Mouse (Mus musculus): Measurements from ENCODE around the gene Crip3. TPM values are rescaled to one million over a fixed set of nuclear protein-coding genes. Genes with fewer than 3 reads are reported as not detected.

Gene Crip3
- polyA plus RNA-seq, 1 experiment from 2014 or later = not detected

DNA sequence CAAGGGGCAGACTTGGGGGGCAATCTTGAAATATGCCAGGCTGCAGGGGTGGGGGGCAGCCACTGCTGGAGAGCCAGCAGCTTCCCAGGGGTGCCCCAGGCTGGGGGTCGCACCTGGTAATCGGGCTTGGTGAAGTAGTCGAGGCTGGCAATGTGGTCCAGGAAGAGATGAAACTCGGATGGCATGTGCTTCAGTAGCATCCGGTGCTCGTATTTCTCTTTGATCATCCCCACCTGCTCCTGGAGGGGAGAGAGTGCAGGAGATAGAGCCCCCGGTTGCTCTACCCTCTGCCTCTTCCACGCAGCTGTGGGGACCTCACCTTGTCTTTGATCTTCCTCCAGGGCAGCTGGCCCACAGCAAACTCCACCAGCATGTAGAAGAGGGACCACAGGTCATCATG, 47.9 kb downstream of the Crip3 start:
- 52% methylated on average over 8 of the region's 8 CpGs for WGBS
- H3K4me1 ChIP-seq (ENCODE audit: insufficient read depth) = no peaks in the 10 kb centered on the region
- H3K36me3 ChIP-seq (ENCODE audit: insufficient read depth) = no peaks in the 10 kb centered on the region
- H3K27ac ChIP-seq (ENCODE audit: low read depth) = no peak overlapping the region
- no peak overlapping the region for H3K4me3 ChIP-seq (ENCODE audit: low read depth, low read length)
- ATAC-seq (ENCODE audit: insufficient read depth) (no peak), DNase-seq (no peak)
- no peaks in the 10 kb centered on the region for H3K9me3 ChIP-seq (ENCODE audit: low read depth, low read length)
- no peaks in the 10 kb centered on the region; the same call in 1 of the 2 replicates for H3K27me3 ChIP-seq (ENCODE audit: insufficient read depth, low read length)
- no peak overlapping the region for H3K9ac ChIP-seq
- TF ChIP-seq CTCF (IDR thresholded peaks at IDR 0.05; ENCODE audit: low read depth) = no peak
- no peak overlapping the region for H3K4me2 ChIP-seq

- Histone ChIP-seq H3K27me3 (ENCODE audit: insufficient read depth, low read length) (no peaks in the 10 kb centered on the region; the same call in 1 of the 2 replicates), H3K36me3 (ENCODE audit: insufficient read depth) (no peaks in the 10 kb centered on the region)
Measured at GRCm38 (mm10) chr17:46477286-46477685, 48.6 kb downstream of the Crip3 start.

More at GRCm38 (mm10) chr17:46477286-46477685, 48.6 kb downstream of the Crip3 start:
- whole genome bisulfite sequencing = 77% methylated on average over 15 of the region's 15 CpGs
- Histone ChIP-seq H3K9me3 (ENCODE audit: low read depth, low read length) (no peaks in the 10 kb centered on the region), H3K4me2 (no peak overlapping the region), H3K4me3 (ENCODE audit: low read depth, low read length) (no peak overlapping the region), H3K4me1 (ENCODE audit: insufficient read depth) (no peaks in the 10 kb centered on the region), H3K9ac (no peak overlapping the region), H3K27ac (ENCODE audit: low read depth) (no peak overlapping the region)
- no peak for TF ChIP-seq CTCF (IDR thresholded peaks at IDR 0.05; ENCODE audit: low read depth)
- DNase-seq (no peak), ATAC-seq (ENCODE audit: insufficient read depth) (no peak)

Other genes with a start within 250 kb of the Crip3 start
- 19.6 and 20.5 TPM in 2 replicates for gene Polh, start 226.3 kb upstream of the Crip3 start, polyA plus RNA-seq (2014; fragmentation: Nextera tagmentation; extraction: Ambion mirVana)
- 52.5 and 57.0 TPM in 2 replicates for gene Xpo5, start 226.1 kb upstream of the Crip3 start, polyA plus RNA-seq (2014; fragmentation: Nextera tagmentation; extraction: Ambion mirVana)
- gene Polr1c, start 180.9 kb upstream of the Crip3 start, polyA plus RNA-seq (2014; fragmentation: Nextera tagmentation; extraction: Ambion mirVana) = 92.0 and 96.0 TPM in 2 replicates
- 91.2 and 102 TPM in 2 replicates for gene Yipf3, start 180.8 kb upstream of the Crip3 start, polyA plus RNA-seq (2014; fragmentation: Nextera tagmentation; extraction: Ambion mirVana)
- 0.54 and 0.76 TPM in 2 replicates for gene Lrrc73, start 175.4 kb upstream of the Crip3 start, polyA plus RNA-seq (2014; fragmentation: Nextera tagmentation; extraction: Ambion mirVana)
- 39.1 and 43.2 TPM in 2 replicates for gene Tjap1, start 145.9 kb upstream of the Crip3 start, polyA plus RNA-seq (2014; fragmentation: Nextera tagmentation; extraction: Ambion mirVana)
- gene Dlk2, start 131.5 kb upstream of the Crip3 start, polyA plus RNA-seq (2014; fragmentation: Nextera tagmentation; extraction: Ambion mirVana) = 0.38 and 0.46 TPM in 2 replicates
- gene Abcc10, start 100.6 kb upstream of the Crip3 start, polyA plus RNA-seq (2014; fragmentation: Nextera tagmentation; extraction: Ambion mirVana) = 4.7 and 5.5 TPM in 2 replicates
- gene Zfp318, start 45.2 kb upstream of the Crip3 start, polyA plus RNA-seq (2014; fragmentation: Nextera tagmentation; extraction: Ambion mirVana) = 15.2 and 18.3 TPM in 2 replicates
- gene Slc22a7, start 9.5 kb downstream of the Crip3 start, polyA plus RNA-seq (2014; fragmentation: Nextera tagmentation; extraction: Ambion mirVana) = not detected in 2 replicates
- 0.05 and 0.11 TPM in 2 replicates for gene Ttbk1, start 58.7 kb downstream of the Crip3 start, polyA plus RNA-seq (2014; fragmentation: Nextera tagmentation; extraction: Ambion mirVana)
- gene Dnph1, start 67.8 kb downstream of the Crip3 start, polyA plus RNA-seq (2014; fragmentation: Nextera tagmentation; extraction: Ambion mirVana) = 50.3 and 60.8 TPM in 2 replicates
- 2.8 and 2.9 TPM in 2 replicates for gene Cul9, start 117.5 kb downstream of the Crip3 start, polyA plus RNA-seq (2014; fragmentation: Nextera tagmentation; extraction: Ambion mirVana)
- 11.4 and 15.1 TPM in 2 replicates for gene Srf, start 127.2 kb downstream of the Crip3 start, polyA plus RNA-seq (2014; fragmentation: Nextera tagmentation; extraction: Ambion mirVana)
- gene Ptk7, start 200.6 kb downstream of the Crip3 start, polyA plus RNA-seq (2014; fragmentation: Nextera tagmentation; extraction: Ambion mirVana) = 79.5 and 99.3 TPM in 2 replicates
- gene Klc4, start 217.1 kb downstream of the Crip3 start, polyA plus RNA-seq (2014; fragmentation: Nextera tagmentation; extraction: Ambion mirVana) = 20.2 and 21.4 TPM in 2 replicates
- gene Mrpl2, start 217.3 kb downstream of the Crip3 start, polyA plus RNA-seq (2014; fragmentation: Nextera tagmentation; extraction: Ambion mirVana) = 113 and 114 TPM in 2 replicates
- gene Cul7, start 221.4 kb downstream of the Crip3 start, polyA plus RNA-seq (2014; fragmentation: Nextera tagmentation; extraction: Ambion mirVana) = 36.6 TPM in 2 replicates
- gene Rrp36, start 245.4 kb downstream of the Crip3 start, polyA plus RNA-seq (2014; fragmentation: Nextera tagmentation; extraction: Ambion mirVana) = 47.6 and 48.5 TPM in 2 replicates
- gene Mea1, start 249.9 kb downstream of the Crip3 start, polyA plus RNA-seq (2014; fragmentation: Nextera tagmentation; extraction: Ambion mirVana) = 123 and 131 TPM in 2 replicates

Measured in lung, embryonic 14.5 days (tissue).